Mouse (Mus musculus) G1E (cell line): ENCODE measurements at regions not wholly inside any gene's neighbourhood (a gene's known extent, or its start where the extent isn't known, plus 50 kb on each side); places are given as distances from the start of the nearest gene placed in this dataset.

Source experiments
- CTCF ChIP-seq: IDR thresholded peaks from 2 replicates; pipeline ENCODE4 v1.5.1; 2012; ENCODE audit warnings: low read depth, low read length, inconsistent platforms, mixed read lengths
- GATA1 ChIP-seq: IDR thresholded peaks from 2 replicates; pipeline ENCODE4 v1.6.1; 2012; ENCODE audit warnings: borderline replicate concordance, low read length, inconsistent platforms, mixed read lengths
- GATA2 ChIP-seq: IDR thresholded peaks from 2 replicates; pipeline ENCODE4 v1.6.1; 2012; ENCODE audit warnings: low read depth, low read length, inconsistent platforms, borderline replicate concordance
- POLR2AphosphoS5 ChIP-seq: IDR thresholded peaks from 2 replicates; pipeline ENCODE4 v1.6.1; 2012; ENCODE audit warnings: low read depth, low read length, inconsistent platforms; ENCODE audit not compliant: insufficient replicate concordance
- TAL1 ChIP-seq: conservative IDR thresholded peaks from 2 replicates; pipeline ENCODE4 v1.6.1; 2012; ENCODE audit warnings: low read depth, low read length, inconsistent platforms, mixed read lengths

- TF ChIP-seq CTCF (no peak), GATA1 (no peak), POLR2AphosphoS5 (no peak), TAL1 (no peak), GATA2 (no peak)
These were observed 134.8 kb downstream of the Ppp4r2 start for GRCm38 (mm10) chr6:100968080-100968856.
